Mouse (Mus musculus) embryo, embryonic 11.5 days (tissue): ENCODE data around the gene Olfr1537.

Source experiments
- DNase-seq: peaks from one replicate; pipeline ENCODE4 v3.0.0-alpha.2; 2012; ENCODE audit warnings: low read depth, low spot score

Gene Olfr1537

GRCm38 (mm10) chr9:39249894-39250293, at the start of gene Olfr1537:
Olfr1537 (minus strand) TSS chr9:39249994.
- DNase-seq: no peak

GRCm38 (mm10) chr9:39287136-39287535, 37.3 kb upstream of the Olfr1537 start:
- no peak for DNase-seq

- no peak for DNase-seq
These were observed 26.9 kb upstream of the Olfr1537 start, which contains the start of gene Olfr945 for GRCm38 (mm10) chr9:39276718-39277117. Olfr945 (minus strand) TSS chr9:39276818.

GRCm38 (mm10) chr9:39201620-39202019, 48.2 kb downstream of the Olfr1537 start, which contains the start of gene Olfr944:
Olfr944 (plus strand) TSS chr9:39201920.
- DNase-seq: no peak
